Mouse (Mus musculus): ENCODE measurements at regions not wholly inside any gene's neighbourhood (a gene's known extent, or its start where the extent isn't known, plus 50 kb on each side); places are given as distances from the start of the nearest gene placed in this dataset.

GRCm38 (mm10) chr11:56107929-56108328, 67.1 kb upstream of the Nmur2 start:
- no peak overlapping the region for H3K4me3 ChIP-seq (replicated peaks; ENCODE audit: low read depth, low read length)
- ATAC-seq (ENCODE audit: low FRiP score, low TSS enrichment) (no peak), DNase-seq (peak; percentile 94)
- no peaks in the 10 kb centered on the region for H3K36me3 ChIP-seq (ENCODE audit: control insufficient read depth, insufficient read depth, low read length)
- no peak overlapping the region for H3K9ac ChIP-seq (replicated peaks; ENCODE audit: low read length)
- H3K27ac ChIP-seq (replicated peaks; ENCODE audit: low read depth, low read length): no peak overlapping the region
- H3K9me3 ChIP-seq (ENCODE audit: control insufficient read depth, low read length): no peaks in the 10 kb centered on the region
- no peaks in the 10 kb centered on the region for H3K4me1 ChIP-seq (ENCODE audit: control insufficient read depth, insufficient read depth, low read length)
- no peak overlapping the region for H3K4me2 ChIP-seq (ENCODE audit: low read length)
- 10% methylated on average over 3 of the region's 3 CpGs for WGBS
- H3K27me3 ChIP-seq (ENCODE audit: control insufficient read depth, insufficient read depth, low read length): no peaks in the 10 kb centered on the region

- no peaks in the 10 kb centered on the region for H3K36me3 ChIP-seq (ENCODE audit: control insufficient read depth, insufficient read depth, low read length)
- ATAC-seq (ENCODE audit: low FRiP score, low TSS enrichment): no peak
These were observed 64.8 kb upstream of the Nmur2 start for GRCm38 (mm10) chr11:56105632-56106031.

GRCm38 (mm10) chr11:56092891-56093290, 52.1 kb upstream of the Nmur2 start:
- Histone ChIP-seq H3K4me2 (ENCODE audit: low read length) (no peak overlapping the region), H3K4me1 (ENCODE audit: control insufficient read depth, insufficient read depth, low read length) (no peaks in the 10 kb centered on the region), H3K9me3 (ENCODE audit: control insufficient read depth, low read length) (no peaks in the 10 kb centered on the region), H3K4me3 (replicated peaks; ENCODE audit: low read depth, low read length) (no peak overlapping the region), H3K27me3 (ENCODE audit: control insufficient read depth, insufficient read depth, low read length) (no peaks in the 10 kb centered on the region), H3K36me3 (ENCODE audit: control insufficient read depth, insufficient read depth, low read length) (no peaks in the 10 kb centered on the region), H3K27ac (replicated peaks; ENCODE audit: low read depth, low read length) (no peak overlapping the region), H3K9ac (replicated peaks; ENCODE audit: low read length) (no peak overlapping the region)
- DNase-seq (no peak), ATAC-seq (ENCODE audit: low FRiP score, low TSS enrichment) (no peak)
- WGBS: 18% methylated on average over 2 of the region's 2 CpGs

More at GRCm38 (mm10) chr11:56105632-56106031, 64.8 kb upstream of the Nmur2 start:
- no peak overlapping the region for H3K4me2 ChIP-seq (ENCODE audit: low read length)
- WGBS: 32% methylated on average over 4 of the region's 4 CpGs
- no peaks in the 10 kb centered on the region for H3K4me1 ChIP-seq (ENCODE audit: control insufficient read depth, insufficient read depth, low read length)
- no peak overlapping the region for H3K9ac ChIP-seq (replicated peaks; ENCODE audit: low read length)
- no peaks in the 10 kb centered on the region for H3K9me3 ChIP-seq (ENCODE audit: control insufficient read depth, low read length)
- no peak overlapping the region for H3K27ac ChIP-seq (replicated peaks; ENCODE audit: low read depth, low read length)
- H3K27me3 ChIP-seq (ENCODE audit: control insufficient read depth, insufficient read depth, low read length): no peaks in the 10 kb centered on the region
- no peak overlapping the region for H3K4me3 ChIP-seq (replicated peaks; ENCODE audit: low read depth, low read length)
- DNase-seq: peak; percentile 91

All from midbrain, embryonic 14.5 days (tissue).